Mouse (Mus musculus) NIH3T3 (cell line): Measurements from ENCODE around the gene Atg4c.
A peak's percentile ranks its signal among the peaks of the same experiment; 100 is the strongest.

Experiments used
- DNase-seq: peaks from one replicate; pipeline ENCODE4 v3.0.0-alpha.2; 2012; ENCODE audit warnings: low read depth

Atg4c gene

GRCm38 (mm10) chr4:99193810-99194582, at the start of gene Atg4c:
Gene Atg4c, plus strand, starts transcription at chr4:99193934.
- peak; percentile 88 for DNase-seq

GRCm38 (mm10) chr4:99151434-99151833, 42.3 kb upstream of the Atg4c start:
- no peak for DNase-seq

DNA sequence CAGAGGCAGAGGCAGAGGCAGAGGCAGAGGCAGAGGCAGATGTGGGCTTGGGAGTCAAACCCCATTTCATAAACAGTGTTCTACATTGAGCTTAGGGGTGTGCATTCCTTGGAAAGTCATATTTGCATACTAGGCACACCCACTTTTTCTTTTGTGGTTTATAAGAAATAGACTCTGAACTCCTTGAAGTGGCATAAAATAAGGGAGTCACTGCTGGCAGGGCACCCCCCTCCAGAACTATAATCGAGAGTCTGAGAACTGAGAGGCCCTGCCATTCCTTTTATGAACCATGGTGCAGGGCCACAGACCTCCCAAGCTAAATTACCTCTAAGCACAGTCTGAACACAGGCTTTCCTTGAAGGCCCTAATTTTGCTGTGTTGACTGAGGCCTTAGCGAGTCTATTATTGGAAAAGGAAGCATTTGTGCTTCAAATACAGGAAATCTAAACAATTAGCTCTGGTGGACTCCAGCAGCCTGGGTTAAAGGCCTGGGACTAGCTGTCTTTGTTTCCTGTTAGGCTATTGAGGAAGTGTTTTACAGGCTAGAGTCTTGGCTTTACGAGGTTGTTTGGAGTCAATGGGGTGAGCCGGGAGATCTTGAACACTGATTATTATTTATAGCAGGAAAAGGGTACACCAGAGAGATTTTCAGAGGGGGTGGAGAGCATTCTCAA, 41.7 kb upstream of the Atg4c start:
- DNase-seq, result no peak

GRCm38 (mm10) chr4:99156641-99157307, 37.0 kb upstream of the Atg4c start:
- DNase-seq, result no peak

DNA sequence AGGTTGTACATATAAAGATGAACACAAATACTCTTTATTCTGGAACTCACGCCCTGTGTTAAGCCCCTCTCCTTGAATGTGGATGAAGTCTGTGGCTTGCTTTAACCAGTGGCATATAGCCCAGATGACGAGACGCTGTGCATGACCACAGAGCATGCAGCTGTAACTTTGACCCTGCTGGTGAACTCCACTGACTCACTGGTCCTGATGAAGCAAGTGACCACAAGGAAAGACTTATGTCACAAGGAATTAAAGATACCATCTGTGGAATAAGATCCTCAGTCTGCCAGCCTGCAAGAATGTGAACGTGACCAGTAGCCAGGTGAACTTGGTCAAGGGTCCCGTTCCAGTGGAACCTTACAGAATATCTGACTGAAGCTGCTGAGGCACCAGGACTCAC, 35.2 kb upstream of the Atg4c start:
- DNase-seq, result peak; percentile 81

- DNase-seq, result peak; percentile 91
These were observed 33.3 kb upstream of the Atg4c start for GRCm38 (mm10) chr4:99160414-99160813.

DNA sequence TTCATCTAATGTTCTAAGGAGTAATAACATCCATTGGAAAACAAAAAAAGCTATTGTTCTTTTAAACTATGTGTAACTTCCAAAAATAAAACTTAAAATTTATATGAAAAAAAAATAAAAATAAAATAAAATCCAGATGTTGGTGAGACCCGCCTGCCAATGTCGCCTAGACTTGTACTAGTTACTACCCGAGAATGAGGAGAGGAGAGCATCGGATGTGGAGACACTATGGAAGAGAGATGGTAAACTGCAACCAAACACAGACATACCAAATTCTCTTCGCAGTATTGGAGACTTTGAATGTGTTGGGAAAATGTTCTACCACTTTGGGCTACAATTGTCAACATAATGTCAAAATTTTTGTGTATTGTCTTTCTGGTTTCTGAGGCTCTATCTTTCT, 32.8 kb upstream of the Atg4c start:
- peak; percentile 54 for DNase-seq

DNA sequence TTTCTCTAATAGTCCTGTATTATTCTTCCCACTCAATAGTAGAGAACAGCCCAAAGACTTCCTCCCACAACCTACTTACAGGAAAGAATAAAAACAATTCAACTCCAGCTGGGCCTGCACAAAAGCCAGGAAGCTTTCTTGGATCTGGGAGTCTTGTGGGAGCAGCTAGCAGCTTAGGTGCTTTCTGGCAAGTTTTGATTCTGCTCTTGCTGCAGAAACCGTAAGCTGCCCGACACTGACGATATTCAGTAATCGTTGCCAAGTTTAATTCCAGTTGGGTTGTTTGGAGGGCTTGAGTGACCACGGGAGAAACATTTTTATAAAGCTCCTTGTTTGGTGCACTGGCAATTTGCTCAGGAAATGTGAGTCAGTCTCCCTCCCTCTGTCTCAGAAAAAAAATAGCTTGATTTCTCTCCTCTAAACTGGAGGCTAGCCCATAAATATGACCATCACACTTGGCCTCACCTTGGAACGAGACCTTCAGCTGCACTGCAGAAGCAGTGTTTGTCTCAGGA, 32.2 kb upstream of the Atg4c start:
- DNase-seq, result peak; percentile 87

DNA sequence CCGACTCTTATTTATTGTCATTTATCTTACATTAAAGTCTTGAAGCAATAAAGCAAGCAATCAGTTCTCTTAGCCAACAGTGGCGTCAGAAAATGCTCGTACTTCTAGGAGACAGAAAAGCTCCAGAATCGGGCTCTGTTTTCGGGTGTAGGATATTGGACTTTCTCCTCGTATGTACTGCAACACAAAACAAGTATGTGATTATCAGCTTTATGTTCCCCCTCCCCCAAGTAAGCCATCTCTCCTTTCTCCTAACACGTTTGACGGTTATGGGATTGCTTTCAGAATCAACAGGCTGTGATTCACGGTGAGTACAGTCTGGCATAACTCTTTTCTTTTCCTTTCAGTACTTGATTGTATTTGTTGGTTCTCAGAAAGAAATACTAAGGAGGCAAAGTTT, 30.7 kb upstream of the Atg4c start:
- peak; percentile 64 for DNase-seq

GRCm38 (mm10) chr4:99163547-99163946, 30.2 kb upstream of the Atg4c start:
- peak; percentile 64 for DNase-seq

DNA sequence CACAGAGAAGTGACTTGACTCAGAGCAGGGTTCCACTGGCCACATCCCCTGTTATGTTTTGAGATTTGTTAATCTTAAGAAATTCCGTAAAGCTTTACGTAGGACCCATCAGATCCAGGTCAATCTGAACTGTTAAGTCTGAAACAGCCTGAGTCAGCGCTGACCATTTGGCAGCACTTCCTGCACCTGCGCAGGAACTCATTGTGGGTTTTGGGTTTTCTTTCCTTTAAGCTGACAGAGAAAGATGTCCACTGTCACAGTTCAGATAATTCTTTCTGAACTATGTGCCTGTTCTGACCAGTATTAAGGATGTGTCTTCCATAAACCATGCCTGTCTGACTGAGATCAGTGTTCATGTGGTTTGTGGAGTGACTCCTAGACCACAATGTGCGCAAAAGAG, 24.9 kb upstream of the Atg4c start:
- DNase-seq, result no peak

- no peak for DNase-seq
These were observed 19.5 kb upstream of the Atg4c start for GRCm38 (mm10) chr4:99174265-99174664.

GRCm38 (mm10) chr4:99176841-99177240, 16.9 kb upstream of the Atg4c start:
- no peak for DNase-seq

- no peak for DNase-seq
These were observed 16.5 kb upstream of the Atg4c start for GRCm38 (mm10) chr4:99177255-99177654.

GRCm38 (mm10) chr4:99178851-99179250, 14.9 kb upstream of the Atg4c start:
- no peak for DNase-seq

- no peak for DNase-seq
These were observed 14.2 kb upstream of the Atg4c start for GRCm38 (mm10) chr4:99179446-99180120.

GRCm38 (mm10) chr4:99180921-99181320, 12.8 kb upstream of the Atg4c start:
- peak; percentile 77 for DNase-seq

- peak; percentile 25 for DNase-seq
These were observed 11.9 kb upstream of the Atg4c start for GRCm38 (mm10) chr4:99181739-99182419.

DNA sequence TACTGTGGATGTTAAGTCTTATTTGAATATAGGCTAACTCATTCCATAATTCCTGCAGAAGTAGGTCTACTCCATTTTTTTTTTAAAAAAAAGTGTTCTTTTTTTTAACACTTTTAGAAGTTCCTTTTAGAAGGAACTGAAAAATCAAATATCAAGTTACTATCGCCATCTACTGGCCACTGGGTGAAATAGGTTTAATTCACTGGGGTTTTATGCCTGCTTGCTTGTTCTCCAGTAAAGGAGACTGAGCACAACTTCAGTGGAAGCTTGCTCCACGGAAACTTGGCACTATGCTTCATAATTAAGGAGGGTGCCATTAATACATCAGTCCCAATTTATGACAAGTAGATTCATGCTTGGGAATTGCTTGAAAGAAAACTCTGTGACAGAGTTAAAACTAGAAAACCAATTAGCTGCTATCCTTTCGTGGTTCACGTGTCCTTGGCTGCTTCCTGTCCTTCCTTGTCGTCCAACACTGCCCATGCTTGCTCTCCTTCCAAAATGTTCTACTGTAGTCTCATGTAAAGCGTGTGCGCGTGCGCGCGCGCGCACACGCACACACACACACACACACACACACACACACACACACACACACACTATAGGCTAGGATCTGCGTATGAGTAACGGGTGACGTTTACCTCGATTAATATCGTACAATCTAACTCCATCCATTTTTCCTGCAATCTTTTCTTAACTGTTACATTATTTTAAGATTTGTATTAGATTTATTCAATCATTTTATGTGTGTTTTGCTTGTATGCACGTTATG, 10.9 kb upstream of the Atg4c start:
- peak; percentile 82 for DNase-seq

GRCm38 (mm10) chr4:99184678-99185077, 9.1 kb upstream of the Atg4c start:
- DNase-seq, result no peak

DNA sequence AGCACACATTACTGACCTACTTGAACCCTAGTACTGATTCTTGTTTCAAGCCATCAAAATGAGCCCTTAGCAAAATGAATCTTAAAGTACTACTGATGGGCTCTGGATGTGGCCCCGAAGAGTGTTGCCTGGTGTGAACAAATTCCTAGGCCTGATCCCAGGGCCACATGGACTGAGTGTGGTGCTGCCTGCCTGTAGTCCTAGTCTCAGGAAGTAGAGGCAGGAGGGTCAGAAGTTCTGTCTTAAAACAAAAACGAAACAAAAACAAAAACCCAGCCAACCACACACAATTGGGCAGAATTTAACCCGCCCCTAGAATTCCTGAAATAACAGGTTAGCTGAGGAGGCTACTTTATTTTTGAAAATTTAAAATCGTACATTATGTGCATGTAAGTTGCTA, 8.4 kb upstream of the Atg4c start:
- no peak for DNase-seq
